Mouse (Mus musculus): ENCODE measurements around the gene Olfr785.

DNA sequence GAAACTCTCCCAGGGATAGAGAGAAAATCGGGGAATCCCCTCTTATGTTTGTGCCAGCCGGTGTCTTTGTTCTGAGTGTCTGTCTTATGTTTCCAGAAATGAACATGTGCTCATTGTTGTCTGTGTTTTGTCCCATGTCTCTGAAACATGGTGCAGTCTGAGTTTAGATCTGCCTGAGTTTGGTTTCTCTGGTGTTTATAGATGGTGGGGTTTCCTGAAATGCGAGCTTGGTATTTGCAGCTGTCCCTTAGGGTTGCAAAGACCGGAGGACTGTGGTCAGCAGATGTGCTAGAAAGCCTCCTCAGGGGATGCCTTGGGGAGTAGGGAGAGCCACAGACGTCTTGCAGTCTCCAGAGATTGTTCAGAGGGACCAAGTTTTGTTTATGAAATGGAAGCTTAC is 47.9 kb upstream of the Olfr785 start:
- TF ChIP-seq POLR2A (IDR thresholded peaks at IDR 0.05; ENCODE audit: control insufficient read depth, low read depth, low read length), result no peak
- TF ChIP-seq CTCF (IDR thresholded peaks at IDR 0.05; ENCODE audit: control insufficient read depth, insufficient read depth, insufficient replicate concordance, low read depth, low read length), result no peak
